Mouse (Mus musculus) liver, embryonic 15.5 days (tissue): ENCODE data around the gene Psmd12. TPM values are rescaled to one million over a fixed set of nuclear protein-coding genes. Genes with fewer than 3 reads are reported as not detected.
A peak's percentile ranks its signal among the peaks of the same experiment; 100 is the strongest.

ENCODE experiments used
- ATAC-seq: fragments of 200-750 bp; cut with Nextera tagmentation; 2 replicates; pipeline ENCODE4 v1.8.0; 2017; ENCODE audit warnings: moderate number of reproducible peaks, mild to moderate bottlenecking, moderate library complexity; ENCODE audit not compliant: insufficient read depth
- H3K27ac ChIP-seq: fragments of 300-500 bp; sonication (generic); replicated peaks from 2 replicates; pipeline ENCODE4 v1.5.1; 2015; ENCODE audit warnings: mild to moderate bottlenecking, inconsistent platforms
- H3K27me3 ChIP-seq: fragments of 300-500 bp; sonication (generic); 2 replicates; pipeline ENCODE4 v1.6.1; 2015; ENCODE audit warnings: mild to moderate bottlenecking, inconsistent platforms
- H3K36me3 ChIP-seq: fragments of 300-500 bp; sonication (generic); replicated peaks from 2 replicates; pipeline ENCODE4 v1.6.1; 2015; ENCODE audit warnings: moderate library complexity, mild to moderate bottlenecking, inconsistent platforms
- H3K4me1 ChIP-seq: fragments of 300-500 bp; sonication (generic); replicated peaks from 2 replicates; pipeline ENCODE4 v1.6.1; 2015; ENCODE audit warnings: inconsistent platforms
- H3K4me2 ChIP-seq: fragments of 300-500 bp; sonication (generic); 2 replicates; pipeline ENCODE4 v1.6.1; 2015; ENCODE audit warnings: moderate library complexity, mild to moderate bottlenecking, inconsistent platforms
- H3K4me3 ChIP-seq: fragments of 300-500 bp; sonication (generic); replicated peaks from 2 replicates; pipeline ENCODE4 v1.5.1; 2015; ENCODE audit warnings: mild to moderate bottlenecking, inconsistent platforms
- H3K9ac ChIP-seq: fragments of 300-500 bp; sonication (generic); 2 replicates; pipeline ENCODE4 v1.6.1; 2015; ENCODE audit warnings: moderate library complexity, mild to moderate bottlenecking, inconsistent platforms
- H3K9me3 ChIP-seq: fragments of 300-500 bp; sonication (generic); replicated peaks from 2 replicates; pipeline ENCODE4 v1.6.1; 2016; ENCODE audit warnings: inconsistent platforms
- WGBS: fragments of 180-500 bp; shearing (Covaris S2); methylation state at CpG from one replicate; pipeline ENCODE4 v1.1.7; 2015; ENCODE audit warnings: mixed read lengths; ENCODE audit not compliant: insufficient replicate concordance; 5-methylcytosine and 5-hydroxymethylcytosine counted together
- polyA plus RNA-seq: library from polyadenylated mRNA; unstranded; fragments of >200 nt; fragmentation: Nextera tagmentation; extraction: Ambion mirVana; gene quantifications from 2 replicates; pipeline ENCODE4 v1.2.1, GENCODE M21; 2015

The Psmd12 gene
- polyA plus RNA-seq, 1 experiment from 2014 or later, result 88.4 TPM

DNA sequence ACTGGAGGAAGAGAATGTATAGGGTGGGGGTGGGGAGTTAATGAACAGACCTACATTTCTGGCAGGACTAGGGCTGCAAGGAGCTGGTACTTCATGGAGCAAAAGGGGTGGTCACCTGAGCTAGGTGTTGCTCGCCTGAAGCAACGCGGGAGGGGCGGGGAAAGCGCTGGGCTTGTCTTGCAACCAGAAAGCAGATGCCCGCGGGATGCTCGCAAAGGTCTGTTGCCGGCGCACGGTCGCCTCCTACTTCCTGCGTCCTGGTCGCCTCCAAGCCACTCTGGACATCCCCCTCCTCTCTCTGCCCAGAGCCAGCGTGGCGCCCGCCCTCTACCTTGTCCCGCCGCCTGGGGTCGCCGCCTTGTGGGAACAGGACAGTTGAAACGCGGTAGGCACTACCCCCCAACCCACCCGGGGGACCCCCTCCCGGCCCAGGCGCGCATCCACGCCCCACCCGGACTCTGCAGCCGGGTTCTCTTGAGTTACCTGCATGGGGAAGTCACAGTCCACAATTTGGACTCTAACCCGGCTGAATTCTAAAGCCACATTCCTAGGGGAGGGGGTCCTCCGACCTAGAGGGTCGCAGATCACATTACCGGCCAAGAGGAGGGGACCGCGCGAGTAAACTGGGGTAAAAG, 67.5 kb downstream of the Psmd12 start:
- H3K9ac ChIP-seq, result peak overlapping the region; percentile 20
- H3K36me3 ChIP-seq, result peaks cover 7% of the 10 kb centered on the region; the same call in 1 of the 2 replicates
- H3K27ac ChIP-seq, result no peak overlapping the region
- H3K27me3 ChIP-seq, result peaks cover 22% of the 10 kb centered on the region
- WGBS, result 0% methylated on average over 37 of the region's 37 CpGs
- H3K9me3 ChIP-seq, result no peaks in the 10 kb centered on the region
- peak overlapping the region; percentile 94 for H3K4me2 ChIP-seq
- peak overlapping the region; percentile 90 for H3K4me3 ChIP-seq
- ATAC-seq, result no peak
- H3K4me1 ChIP-seq, result peaks cover 36% of the 10 kb centered on the region

DNA sequence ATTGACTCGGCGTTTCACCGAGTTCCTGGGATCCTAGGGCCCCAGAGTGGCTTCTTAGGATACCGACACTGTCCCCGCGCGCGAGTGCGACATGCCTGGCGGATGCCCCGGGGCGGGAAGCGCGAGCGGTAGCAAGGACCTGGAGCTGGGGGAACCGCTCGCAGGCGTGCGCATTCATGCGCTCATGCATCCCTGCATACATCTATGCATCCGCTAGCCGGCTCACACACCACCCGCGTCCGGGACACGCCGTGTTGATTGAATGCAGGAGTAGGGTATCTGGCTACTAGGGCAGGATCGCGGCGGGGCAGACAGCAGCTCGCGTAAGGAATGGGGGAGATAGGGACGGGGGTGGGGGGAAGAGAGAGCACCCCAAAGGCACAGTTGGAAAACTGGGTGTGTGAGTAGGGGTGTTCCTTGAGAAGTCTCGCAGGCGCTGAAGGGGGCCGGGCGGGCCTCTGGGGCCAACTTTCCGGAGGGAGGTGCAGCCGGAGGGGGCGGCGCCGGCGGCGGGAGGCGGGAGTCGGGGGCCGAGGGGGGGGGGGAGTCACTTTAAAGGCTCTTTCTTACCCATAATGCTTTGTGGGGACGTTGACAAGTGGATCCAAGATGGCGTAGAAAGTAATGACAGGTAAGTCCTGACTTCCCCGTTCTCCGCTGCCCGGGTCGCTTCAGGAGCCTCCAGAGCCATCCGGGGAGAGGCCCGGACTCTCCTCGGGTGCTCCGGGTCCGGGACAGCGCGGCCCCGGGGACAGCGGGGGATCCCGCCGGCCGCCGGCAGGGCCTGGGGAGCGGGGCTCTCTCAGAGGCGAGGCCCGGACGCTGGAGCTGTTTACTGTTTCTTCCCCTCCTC, 68.3 kb downstream of the Psmd12 start, which contains the start of gene Helz:
TSS of gene Helz (plus strand) at position 580 of the 853 bp plus-strand sequence.
- H3K27ac ChIP-seq, result peak within 1 kb of the TSS; percentile 78
- peaks cover 40% of the 10 kb centered on the region for H3K4me1 ChIP-seq
- no peaks in the 10 kb centered on the region for H3K9me3 ChIP-seq
- under 1% methylated on average over 70 of the region's 70 CpGs for WGBS
- H3K27me3 ChIP-seq, result peaks cover 22% of the 10 kb centered on the region
- H3K4me3 ChIP-seq, result peak within 1 kb of the TSS; percentile 90
- peaks cover 10% of the 10 kb centered on the region for H3K36me3 ChIP-seq
- peak within 1 kb of the TSS; percentile 94 for H3K4me2 ChIP-seq
- peak; percentile 86 for ATAC-seq
- peak within 1 kb of the TSS; percentile 86 for H3K9ac ChIP-seq

DNA sequence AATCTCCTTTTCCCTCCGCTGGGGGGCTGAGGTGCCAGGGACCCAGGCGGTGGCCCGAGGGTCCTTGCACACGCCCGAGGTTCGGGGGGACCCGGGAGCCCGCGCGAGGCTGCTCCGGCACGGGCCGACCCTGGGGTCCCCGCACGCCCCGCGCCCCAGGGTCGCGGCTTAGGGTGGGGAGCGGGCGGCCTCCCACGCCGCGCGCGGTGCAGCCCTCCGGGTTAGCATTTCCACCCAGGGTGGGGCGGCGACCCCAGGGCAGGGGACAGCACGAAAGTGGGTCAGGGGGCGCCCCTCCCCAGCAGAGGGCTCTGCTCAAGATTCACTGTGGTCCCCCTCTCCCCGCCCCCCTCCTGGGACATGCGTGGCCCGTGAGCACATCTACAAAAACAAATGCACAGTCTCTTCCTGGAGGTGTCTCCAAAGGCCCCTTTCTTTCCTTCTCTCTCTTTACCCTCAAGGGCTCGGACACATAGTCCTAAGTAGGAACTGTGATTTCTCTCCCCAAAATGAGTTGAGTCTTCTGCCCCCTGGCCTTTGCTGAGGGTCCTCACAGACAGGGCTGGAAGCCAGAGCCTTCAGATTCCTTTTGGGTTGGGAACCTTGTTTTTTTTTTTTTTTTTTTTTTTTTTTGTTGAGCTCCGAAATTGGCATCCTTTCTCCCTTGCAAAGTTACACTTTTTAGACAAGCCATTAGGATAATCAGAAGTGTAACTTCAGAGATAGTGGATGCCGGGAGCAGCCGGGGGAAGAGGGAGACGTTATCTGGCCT, 69.1 kb downstream of the Psmd12 start:
- H3K27ac ChIP-seq, result peak overlapping the region; percentile 78
- H3K4me1 ChIP-seq, result peaks cover 44% of the 10 kb centered on the region
- no peaks in the 10 kb centered on the region for H3K9me3 ChIP-seq
- peak overlapping the region; percentile 90 for H3K4me3 ChIP-seq
- peak overlapping the region; percentile 94 for H3K4me2 ChIP-seq
- H3K27me3 ChIP-seq, result peaks cover 22% of the 10 kb centered on the region
- WGBS, result 4% methylated on average over 39 of the region's 39 CpGs
- peak; percentile 23 for ATAC-seq
- H3K36me3 ChIP-seq, result peaks cover 16% of the 10 kb centered on the region
- peak overlapping the region; percentile 86 for H3K9ac ChIP-seq

Other genes with a start within 250 kb of the Psmd12 start
- 7.0 and 7.3 TPM in 2 replicates for gene Pitpnc1, start 8.8 kb upstream of the Psmd12 start, polyA plus RNA-seq
- gene Helz, start 68.4 kb downstream of the Psmd12 start, polyA plus RNA-seq, result 5.6 and 7.1 TPM in 2 replicates
- gene Cacng1, start 237.0 kb downstream of the Psmd12 start, polyA plus RNA-seq, result 1.2 and 1.3 TPM in 2 replicates